Mouse (Mus musculus): ENCODE results near the gene Tagln2.

GRCm38 (mm10) chr1:172490261-172490661 lies 9.6 kb upstream of the Tagln2 start:
- TF ChIP-seq CTCF (conservative IDR thresholded peaks at IDR 0.05; ENCODE audit: low read length) (peak; percentile 98), NANOG (IDR thresholded peaks at IDR 0.05; ENCODE audit: borderline replicate concordance, low read length) (no peak)
